Mouse (Mus musculus) right cerebral cortex, postnatal 10 days (tissue): ENCODE measurements around the gene Blmh.

ENCODE experiments used
- DNase-seq, 2 experiments: peaks; one replicate each; pipeline ENCODE4 v3.0.0; 2021; ENCODE audit warnings: low spot score in 2 of 2

Blmh gene

GRCm38 (mm10) chr11:76997916-76998704, 73.5 kb downstream of the Blmh start, which contains the start of gene Slc6a4:
Gene Slc6a4 (plus strand): TSS chr11:76998603.
- no peak for DNase-seq

- no peak for DNase-seq
Observed at GRCm38 (mm10) chr11:76998705-76999226, 74.2 kb downstream of the Blmh start.

GRCm38 (mm10) chr11:77000741-77001140, 76.1 kb downstream of the Blmh start:
- no peak for DNase-seq

- no peak for DNase-seq
Observed at GRCm38 (mm10) chr11:77002361-77002760, 77.8 kb downstream of the Blmh start.

GRCm38 (mm10) chr11:77005881-77006280, 81.3 kb downstream of the Blmh start:
- no peak for DNase-seq

- DNase-seq: no peak
Observed at GRCm38 (mm10) chr11:77006616-77007015, 82.0 kb downstream of the Blmh start.

GRCm38 (mm10) chr11:77009069-77010025, 84.7 kb downstream of the Blmh start:
- DNase-seq: no peak

GRCm38 (mm10) chr11:77010762-77011475, 86.3 kb downstream of the Blmh start:
- DNase-seq: no peak

GRCm38 (mm10) chr11:77018046-77018445, 93.4 kb downstream of the Blmh start:
- no peak for DNase-seq

GRCm38 (mm10) chr11:77019539-77019938, 94.9 kb downstream of the Blmh start:
- no peak for DNase-seq

GRCm38 (mm10) chr11:77021749-77022396, 97.3 kb downstream of the Blmh start:
- DNase-seq: no peak

- DNase-seq: no peak
Observed at GRCm38 (mm10) chr11:77026559-77026958, 102.0 kb downstream of the Blmh start.

GRCm38 (mm10) chr11:77028157-77028556, 103.5 kb downstream of the Blmh start:
- DNase-seq: no peak

- no peak for DNase-seq
Observed at GRCm38 (mm10) chr11:77031151-77031934, 106.7 kb downstream of the Blmh start.
